Mouse (Mus musculus) mesoderm, embryonic 11.5 days (tissue): ENCODE measurements around the gene Adamtsl5.

ENCODE experiments used
- DNase-seq: peaks from one replicate; pipeline ENCODE4 v3.0.0-alpha.2; 2012; ENCODE audit warnings: low read depth, low spot score

The Adamtsl5 gene

DNA sequence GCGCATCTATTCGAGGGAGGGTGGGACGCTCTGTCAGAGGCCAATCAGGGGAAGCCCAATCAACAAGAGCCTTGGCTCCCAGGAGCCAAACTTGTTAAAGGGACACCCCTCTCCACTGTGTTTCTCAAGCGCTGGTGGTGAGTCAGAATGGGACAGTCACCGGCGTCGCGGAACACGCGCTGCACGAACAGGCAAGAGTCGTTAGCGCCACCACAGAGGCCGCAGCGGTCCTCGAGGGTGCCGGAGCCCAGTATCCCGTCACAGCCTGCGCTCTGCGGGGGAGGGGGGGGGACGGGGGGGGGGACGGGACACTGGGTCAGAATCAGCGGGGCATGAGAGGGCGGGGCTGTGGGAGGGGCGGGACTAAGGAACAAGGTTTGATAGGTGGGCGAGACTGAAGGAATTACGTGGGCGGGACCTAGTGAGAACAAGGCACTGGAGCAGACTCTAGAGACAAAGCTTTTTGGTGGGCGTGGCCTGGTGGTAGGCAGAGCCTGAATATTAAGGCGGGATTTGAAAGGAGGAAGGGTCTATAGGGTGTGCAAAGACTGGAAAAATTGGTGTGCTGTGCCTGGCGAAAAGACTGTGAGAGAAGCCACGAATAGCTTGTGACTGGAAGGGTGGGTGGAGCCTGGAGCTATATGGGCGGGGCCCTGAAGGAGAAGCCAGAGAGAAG is 5.3 kb downstream of the Adamtsl5 start:
- DNase-seq = peak; percentile 76

DNA sequence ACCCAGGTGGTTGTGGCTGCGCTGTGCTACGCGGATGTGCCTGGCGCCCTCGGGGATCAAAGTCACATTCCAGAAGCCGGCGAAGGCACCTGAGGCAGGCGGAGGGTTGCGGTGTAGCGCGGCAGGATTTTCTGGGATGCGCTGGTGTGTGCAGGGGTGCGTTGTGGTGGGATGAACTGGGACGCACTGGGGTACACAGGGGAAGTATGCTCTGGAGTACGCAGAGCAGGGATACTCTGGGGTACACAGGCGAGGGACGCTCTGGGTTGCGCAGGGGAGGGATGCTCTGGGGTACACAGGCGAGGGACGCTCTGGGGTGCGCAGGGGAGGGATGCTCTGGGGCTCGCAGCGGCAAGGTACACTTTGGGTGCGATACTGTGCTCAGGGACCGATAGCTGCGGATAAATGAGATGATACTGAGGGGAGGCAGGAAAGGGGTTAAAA is 5.9 kb downstream of the Adamtsl5 start:
- DNase-seq = no peak

DNA sequence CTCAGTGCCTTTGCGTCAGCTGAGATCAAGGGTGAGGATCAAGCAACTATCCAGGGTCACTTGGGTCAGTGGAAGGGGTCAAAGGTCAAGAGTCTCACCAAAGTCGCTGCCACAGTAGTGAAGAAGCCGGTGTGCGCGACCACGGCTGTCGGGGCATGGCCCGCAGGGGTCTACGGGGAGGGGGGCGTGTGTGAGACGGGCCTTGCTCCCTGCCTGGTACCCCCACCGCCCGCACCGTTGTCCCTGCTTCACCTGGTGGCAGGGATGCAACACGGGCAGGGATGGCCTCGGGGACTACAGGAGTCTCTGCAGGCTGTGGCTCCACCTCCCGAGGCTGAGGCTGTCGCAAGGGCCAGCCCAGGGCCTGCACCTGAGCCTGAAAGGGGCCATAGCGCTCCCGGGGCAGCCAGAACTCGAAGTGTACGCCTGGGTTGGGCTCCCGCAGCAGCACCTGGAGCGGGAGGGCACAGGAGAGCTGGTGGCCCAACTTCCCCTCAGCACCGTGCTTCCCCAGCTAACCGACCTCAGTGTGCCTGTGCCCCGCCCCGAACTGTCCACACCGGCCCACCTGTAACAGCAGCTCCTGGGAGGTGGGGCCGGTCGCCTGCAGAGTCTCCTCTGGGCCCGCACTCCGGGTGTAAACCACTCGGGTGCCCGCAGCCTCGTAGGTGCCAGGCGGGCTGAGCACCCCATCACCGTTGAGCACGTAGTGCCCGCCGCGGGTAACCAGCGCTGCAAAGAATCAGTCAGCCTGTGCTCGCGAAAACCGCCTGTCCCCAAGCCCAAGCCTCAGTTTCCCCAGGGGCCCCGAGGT is 6.5 kb downstream of the Adamtsl5 start:
- no peak for DNase-seq

- DNase-seq = no peak
These were observed 7.2 kb downstream of the Adamtsl5 start for GRCm38 (mm10) chr10:80341026-80341425.

DNA sequence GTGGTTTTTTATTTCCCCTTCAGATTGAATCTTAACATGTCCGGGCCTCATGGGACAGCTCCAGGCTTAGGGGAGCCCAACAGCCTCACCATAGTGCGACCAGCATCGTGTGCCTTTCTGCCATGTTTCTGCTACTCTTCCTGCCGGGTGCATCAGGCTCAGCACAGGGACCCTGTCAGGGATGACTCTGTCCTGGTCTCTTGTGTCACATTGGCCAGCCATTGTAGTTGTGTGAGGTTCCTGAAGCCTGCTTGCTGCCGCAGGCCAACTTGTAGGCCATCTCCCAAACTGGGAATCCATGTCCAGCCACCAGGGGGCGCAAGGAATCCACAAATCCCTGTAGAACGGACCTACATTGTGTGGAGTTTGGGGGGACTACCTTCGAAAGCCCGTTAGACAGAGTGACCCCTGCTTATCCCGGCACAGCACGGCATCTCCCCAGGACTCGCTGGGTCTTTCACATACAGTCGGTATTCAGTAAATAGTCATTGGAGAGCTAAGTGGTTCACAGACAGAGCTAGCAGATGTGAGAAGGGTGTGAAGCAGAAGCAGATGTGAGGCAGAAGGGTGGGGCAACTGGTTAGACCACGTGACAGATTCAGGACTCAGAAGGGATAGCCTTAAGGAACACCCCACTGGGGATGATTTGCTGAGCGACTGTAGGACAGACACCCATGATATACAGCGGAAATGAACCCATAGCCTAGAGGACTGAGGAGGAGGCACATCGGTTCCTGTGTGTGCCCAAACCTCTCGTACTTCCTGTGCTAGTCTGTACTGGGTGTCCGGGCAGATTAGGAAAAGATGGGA is 8.1 kb downstream of the Adamtsl5 start:
- peak; percentile 89 for DNase-seq

- DNase-seq = no peak
These were observed 11.9 kb downstream of the Adamtsl5 start for GRCm38 (mm10) chr10:80336263-80336662.

- DNase-seq = no peak
These were observed 15.7 kb downstream of the Adamtsl5 start for GRCm38 (mm10) chr10:80332525-80332989.

DNA sequence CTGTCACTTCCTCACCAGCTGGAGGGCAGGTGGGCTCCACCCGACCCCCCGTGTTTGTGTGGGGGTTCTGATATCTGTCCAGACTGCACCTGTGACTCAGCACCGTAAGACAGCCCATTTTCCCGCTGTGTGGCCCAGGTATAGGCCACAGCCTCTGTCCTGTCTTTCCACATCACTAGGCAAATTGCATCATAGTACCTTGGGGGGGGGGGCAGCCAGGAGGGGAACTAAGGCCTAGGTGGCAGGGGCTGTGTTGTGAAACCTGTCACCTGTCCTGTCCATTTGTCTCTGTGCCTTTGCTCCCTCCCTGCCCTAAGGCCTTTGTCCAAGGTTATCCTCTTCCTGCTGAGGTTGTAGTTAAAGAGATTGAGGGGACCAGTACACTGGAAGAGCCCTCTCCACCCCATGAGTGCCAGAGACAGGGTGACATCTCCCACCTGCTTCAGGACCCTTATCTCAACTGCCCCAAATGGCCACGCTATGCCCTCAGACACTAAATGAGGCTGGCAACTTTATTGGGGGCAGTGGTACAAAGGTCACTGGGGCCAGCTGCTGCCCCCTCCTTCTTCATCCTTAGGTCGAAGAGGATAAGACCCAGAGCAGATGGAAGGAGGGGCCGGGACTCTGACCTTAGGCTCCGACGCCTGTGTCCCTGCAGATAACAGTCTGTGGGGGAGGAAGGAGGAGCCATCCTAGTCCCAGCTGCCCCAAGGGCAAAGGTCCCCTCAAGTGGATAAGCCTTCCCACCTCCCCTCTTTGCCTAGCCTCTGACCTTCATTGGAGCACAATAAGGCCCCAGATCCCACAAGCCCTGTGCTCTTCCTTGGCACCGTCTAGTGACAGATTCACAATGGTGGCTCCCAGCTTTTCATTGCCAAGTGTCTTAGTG is 16.3 kb downstream of the Adamtsl5 start:
- DNase-seq = no peak

GRCm38 (mm10) chr10:80330888-80331287 is 17.3 kb downstream of the Adamtsl5 start:
- no peak for DNase-seq

DNA sequence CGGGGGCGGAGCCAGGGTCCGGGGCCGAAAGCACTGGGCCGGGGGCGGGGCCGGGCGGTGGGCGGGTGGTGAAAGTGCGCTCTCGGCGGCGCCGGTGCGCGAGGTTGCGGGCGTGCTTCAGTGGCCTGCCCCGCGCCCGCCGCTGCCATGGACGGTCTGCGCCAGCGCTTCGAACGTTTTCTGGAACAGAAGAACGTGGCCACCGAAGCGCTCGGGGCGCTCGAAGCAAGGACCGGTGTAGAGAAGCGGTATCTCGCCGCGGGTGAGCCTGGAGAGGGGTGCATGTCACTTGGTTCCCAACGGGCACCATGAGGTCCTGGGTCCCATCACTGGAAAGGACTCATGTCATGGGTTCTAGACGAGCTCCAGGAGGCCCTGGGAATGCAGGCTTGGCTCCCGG is 18.1 kb downstream of the Adamtsl5 start:
- DNase-seq = no peak

DNA sequence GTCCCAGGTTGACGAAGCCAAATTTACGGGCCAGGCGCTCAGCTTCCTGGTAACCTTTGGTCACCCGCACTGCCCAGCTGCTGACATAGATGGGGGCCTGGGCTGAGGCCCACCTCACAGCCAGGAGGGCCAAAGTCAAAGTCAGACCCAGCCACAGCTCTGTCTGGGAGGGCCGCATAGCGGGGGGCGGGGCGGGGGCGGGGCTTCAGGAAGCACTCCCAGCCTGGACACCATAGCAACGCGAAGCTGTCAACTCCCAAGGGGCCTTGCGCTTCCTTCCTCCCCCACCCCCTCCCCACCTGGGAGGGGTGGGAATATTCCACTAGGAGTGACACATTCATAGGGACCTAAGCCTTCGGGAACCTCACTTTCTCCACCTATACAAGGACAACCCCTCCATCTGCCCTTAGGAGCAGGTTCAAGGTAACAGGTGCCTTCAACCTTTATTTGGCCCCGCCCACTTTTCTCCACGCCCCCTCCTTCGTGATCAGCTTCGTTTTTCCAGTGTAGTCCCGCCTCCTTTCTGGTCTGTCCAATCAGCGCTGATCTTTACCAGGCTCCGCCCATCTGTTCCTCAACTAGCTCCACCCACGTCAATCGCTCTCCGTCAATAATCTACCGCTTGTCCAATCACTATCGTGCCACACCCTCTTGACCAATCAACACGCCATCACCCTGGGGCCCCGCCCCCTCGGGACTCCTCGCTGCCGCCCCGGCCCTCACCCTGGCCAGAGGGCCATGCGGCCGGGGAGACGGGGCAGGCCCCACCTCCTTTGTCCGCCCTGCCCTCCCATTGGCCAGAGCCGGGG is 18.7 kb downstream of the Adamtsl5 start, which contains the start of the genes Pcsk4 and Reep6:
Gene Pcsk4 (minus strand): TSS at position 226 of the 809 bp plus-strand sequence.
Gene Reep6 (plus strand): TSS at position 681 of the 809 bp plus-strand sequence.
- DNase-seq = peak; percentile 98

- DNase-seq = no peak
These were observed 23.2 kb downstream of the Adamtsl5 start for GRCm38 (mm10) chr10:80325045-80325444.

DNA sequence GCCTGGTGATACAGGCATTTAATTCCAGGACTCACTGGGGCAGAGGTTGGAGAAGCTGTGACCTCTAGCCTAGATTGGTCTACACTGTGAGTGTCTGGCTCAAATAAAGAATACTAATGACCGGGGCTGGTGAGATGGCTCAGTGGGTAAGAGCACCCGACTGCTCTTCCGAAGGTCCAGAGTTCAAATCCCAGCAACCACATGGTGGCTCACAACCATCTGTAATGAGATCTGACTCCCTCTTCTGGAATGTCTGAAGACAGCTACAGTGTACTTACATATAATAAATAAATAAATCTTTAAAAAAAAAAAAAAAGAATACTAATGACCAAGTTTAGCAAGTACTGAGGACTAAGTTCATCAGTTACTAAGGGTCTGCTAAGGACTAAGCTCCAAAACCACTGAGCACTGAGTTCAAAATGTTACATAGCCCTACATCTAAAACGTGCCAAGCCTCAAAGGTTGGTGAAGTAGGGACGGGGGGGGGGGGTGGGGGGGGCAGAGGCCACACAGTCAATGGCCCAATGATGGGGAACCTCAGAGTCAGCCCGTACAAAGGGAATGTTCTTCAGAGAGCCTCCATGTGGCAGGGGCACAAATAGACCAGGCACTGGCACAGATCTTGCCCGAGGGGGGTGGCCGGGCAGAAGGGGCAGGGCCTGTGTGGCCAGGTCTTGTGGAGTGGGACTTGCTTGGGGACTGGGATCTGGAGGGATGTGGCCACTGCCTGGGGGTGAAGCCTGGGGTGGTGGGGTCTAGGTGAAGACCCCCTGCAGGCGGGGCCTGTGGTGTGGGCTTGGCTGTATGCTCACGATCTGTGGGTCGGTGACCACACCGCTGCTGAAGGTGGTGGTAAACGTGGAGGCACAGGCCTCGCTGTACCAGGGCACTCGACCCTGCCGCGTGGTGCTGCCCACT is 23.8 kb downstream of the Adamtsl5 start:
- no peak for DNase-seq

DNA sequence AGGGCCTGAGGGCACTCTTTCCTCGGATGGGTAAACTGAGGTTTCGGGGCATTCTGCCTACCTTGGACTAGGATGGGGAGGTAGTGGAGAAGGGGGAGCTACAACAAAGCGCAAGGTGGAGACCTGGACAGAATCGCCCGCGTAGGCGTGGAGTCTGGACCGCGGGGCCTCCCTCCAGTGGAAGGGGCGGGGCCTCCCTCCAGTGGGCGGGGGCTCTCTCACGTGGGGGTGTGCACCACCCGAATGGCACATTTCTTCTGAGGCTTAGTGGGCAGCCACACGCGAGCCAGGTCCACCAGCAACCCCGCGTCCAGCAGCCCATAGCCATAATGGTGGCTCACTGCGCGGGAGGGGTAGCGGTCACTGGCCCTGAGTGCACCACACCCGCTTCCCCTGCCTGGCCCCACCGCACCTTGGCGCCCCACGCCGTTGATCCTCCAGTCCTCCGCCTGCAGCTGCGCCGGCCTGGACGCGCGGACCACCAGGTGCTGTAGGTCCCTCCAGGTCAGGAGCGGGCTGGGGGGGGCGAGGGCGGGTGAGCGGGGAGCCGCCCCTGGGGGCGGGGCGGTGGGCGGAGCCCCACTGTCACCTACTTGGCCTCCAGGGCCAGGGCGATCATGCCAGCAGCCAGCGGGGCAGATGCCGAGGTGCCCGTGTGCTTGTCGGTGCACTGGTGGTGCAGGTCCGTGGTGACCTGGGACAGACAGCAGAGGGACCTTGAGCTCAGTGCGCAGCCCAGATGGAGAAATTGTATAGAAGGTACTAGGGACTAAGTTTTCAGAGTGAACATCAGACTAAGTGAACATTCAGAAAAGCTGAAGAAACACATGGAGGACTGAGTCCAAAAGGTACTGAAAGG is 24.7 kb downstream of the Adamtsl5 start:
- DNase-seq = peak; percentile 49

DNA sequence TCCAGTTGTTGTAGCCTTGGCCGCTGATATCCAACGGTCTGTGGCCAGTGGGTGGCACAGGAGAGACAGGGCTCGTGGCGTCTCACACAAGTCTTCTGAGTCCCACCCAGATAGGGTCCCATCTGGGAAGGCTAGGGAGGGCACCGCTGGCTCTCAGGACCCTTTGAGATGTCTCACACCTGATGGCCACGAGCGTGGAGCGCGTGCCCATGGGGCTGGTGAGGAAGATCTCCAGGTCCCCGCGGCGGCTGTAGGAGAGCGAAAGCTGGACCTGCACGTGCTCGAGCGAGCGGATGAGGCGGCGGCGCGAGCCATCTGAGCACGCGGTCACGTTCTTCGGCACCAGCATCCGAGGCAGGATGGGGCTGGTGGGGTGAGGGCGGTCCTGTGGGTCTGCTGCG is 25.4 kb downstream of the Adamtsl5 start:
- DNase-seq = no peak

DNA sequence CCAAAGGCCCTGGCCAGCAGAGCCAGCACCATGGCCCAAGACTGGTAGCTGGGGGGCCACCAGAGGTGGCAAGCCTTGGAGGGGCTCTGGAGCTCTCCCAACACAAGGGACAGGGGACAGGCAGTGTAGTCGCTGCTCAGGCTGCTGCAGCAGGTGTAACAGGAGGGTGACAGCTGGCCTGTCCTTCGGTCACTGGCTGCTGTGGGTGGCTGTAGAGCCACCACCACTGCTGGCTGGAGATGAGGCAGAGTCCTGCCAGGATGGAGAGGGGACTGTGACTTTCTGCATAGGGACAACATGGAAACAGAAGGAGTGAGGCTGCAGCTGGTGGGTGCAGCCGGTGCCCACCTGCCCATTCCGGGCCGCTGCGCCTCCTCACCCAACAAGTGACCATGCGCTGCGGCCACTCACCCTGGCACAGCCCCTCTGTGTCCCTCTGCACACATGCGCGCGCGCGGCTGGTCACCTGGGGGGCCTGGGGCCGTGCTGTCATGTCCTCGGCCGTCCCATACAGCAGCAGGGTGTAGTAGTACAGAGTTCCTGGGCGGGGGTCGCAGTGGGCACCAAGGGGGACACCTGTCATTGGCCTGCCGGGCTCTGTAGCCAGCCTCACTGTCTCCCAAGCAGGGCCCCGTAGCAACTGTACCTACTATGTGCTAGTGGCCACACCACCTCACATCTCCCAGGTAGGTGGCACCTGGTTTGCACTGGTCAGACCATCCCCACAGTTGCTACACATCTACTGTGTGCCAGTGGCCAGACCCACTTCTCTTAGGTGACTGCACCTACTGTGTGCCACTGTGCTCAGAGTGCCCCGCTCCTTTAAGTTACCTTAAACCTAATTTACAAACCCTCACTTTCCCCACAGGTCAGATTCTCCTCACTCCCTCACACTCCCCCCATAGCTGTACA is 26.3 kb downstream of the Adamtsl5 start:
- no peak for DNase-seq
